Mouse (Mus musculus) liver, embryonic 14.5 days (tissue): ENCODE results near the gene Prr23a2. TPM values are rescaled to one million over a fixed set of nuclear protein-coding genes. Genes with fewer than 3 reads are reported as not detected.

Experiments used
- ATAC-seq: fragments of 200-750 bp; cut with Nextera tagmentation; 2 replicates; pipeline ENCODE4 v1.8.0; 2017; ENCODE audit warnings: moderate number of reproducible peaks, mild to moderate bottlenecking, moderate library complexity; ENCODE audit not compliant: insufficient read depth
- DNase-seq, 3 experiments: peaks; one replicate each; pipeline ENCODE4 v3.0.0-alpha.2; 2012 to 2013; ENCODE audit warnings: low read depth in 3 of 3, low spot score in 3 of 3
- H3K27ac ChIP-seq: fragments of 300-500 bp; sonication (generic); 2 replicates; pipeline ENCODE4 v1.5.1; 2014; ENCODE audit warnings: moderate library complexity, mild to moderate bottlenecking, control low read depth, inconsistent platforms
- H3K27me3 ChIP-seq: fragments of 300-500 bp; sonication (generic); 2 replicates; pipeline ENCODE4 v1.6.1; 2014; ENCODE audit warnings: mild to moderate bottlenecking, low read length, moderate library complexity; ENCODE audit not compliant: control insufficient read depth, insufficient read depth
- H3K36me3 ChIP-seq: fragments of 300-500 bp; sonication (generic); replicated peaks from 2 replicates; pipeline ENCODE4 v1.6.1; 2014; ENCODE audit warnings: low read depth; ENCODE audit not compliant: control insufficient read depth, insufficient read depth
- H3K4me1 ChIP-seq, 2 experiments: fragments of 200-500 bp in 1 of 2; fragments of 300-500 bp in 1 of 2; sonication (generic) in 1 of 2; replicated peaks; 2 replicates each; pipeline ENCODE4 v1.6.1; 2012 to 2014; ENCODE audit warnings: antibody characterized with exemption in 1 of 2, inconsistent platforms in 1 of 2, low read length in 1 of 2; ENCODE audit not compliant: control insufficient read depth in 2 of 2, insufficient read depth in 2 of 2
- H3K4me2 ChIP-seq: fragments of 300-500 bp; sonication (generic); 2 replicates; pipeline ENCODE4 v1.6.1; 2014; ENCODE audit warnings: low read depth, mild to moderate bottlenecking, control low read depth, moderate library complexity
- H3K4me3 ChIP-seq, 2 experiments: fragments of 200-500 bp in 1 of 2; fragments of 300-500 bp in 1 of 2; sonication (generic) in 1 of 2; 2 replicates each; pipeline ENCODE4 v1.5.1; 2012 to 2014; ENCODE audit warnings: low read depth in 2 of 2, low read length in 2 of 2, mild to moderate bottlenecking in 2 of 2, control low read depth in 1 of 2, inconsistent platforms in 1 of 2, moderate library complexity in 1 of 2; ENCODE audit not compliant: insufficient read depth in 1 of 2
- H3K9ac ChIP-seq: fragments of 300-500 bp; sonication (generic); replicated peaks from 2 replicates; pipeline ENCODE4 v1.6.1; 2014; ENCODE audit warnings: mild to moderate bottlenecking, control low read depth, moderate library complexity
- H3K9me3 ChIP-seq: fragments of 300-500 bp; sonication (generic); 2 replicates; pipeline ENCODE4 v1.6.1; 2016; ENCODE audit warnings: low read length, mixed read lengths; ENCODE audit not compliant: control insufficient read depth
- CTCF ChIP-seq: IDR thresholded peaks from 2 replicates; pipeline ENCODE4 v1.5.1; 2016; ENCODE audit warnings: antibody characterized with exemption, low read depth, control low read depth
- EP300 ChIP-seq: IDR thresholded peaks from 2 replicates; pipeline ENCODE4 v1.6.1; 2016; ENCODE audit warnings: antibody characterized with exemption, low read depth
- WGBS: fragments of 180-500 bp; shearing (Covaris S2); extraction: QIAGEN DNeasy Blood & Tissue Kit; methylation state at CpG from one replicate; pipeline ENCODE4 v1.1.7; 2014; ENCODE audit not compliant: insufficient replicate concordance; 5-methylcytosine and 5-hydroxymethylcytosine counted together
- polyA plus RNA-seq, 2 experiments: library from polyadenylated mRNA; depleted of rRNA in 1 of 2; stranded (reverse) in 1 of 2; unstranded in 1 of 2; fragments of >200 nt; fragmentation: Nextera tagmentation in 1 of 2; extraction: Ambion mirVana in 1 of 2; gene quantifications; 2 replicates each; pipeline versions ENCODE4 v1.2.1 to v1.2.3; 2012 to 2014

The Prr23a2 gene
- polyA plus RNA-seq, 2 experiments, result not detected

DNA sequence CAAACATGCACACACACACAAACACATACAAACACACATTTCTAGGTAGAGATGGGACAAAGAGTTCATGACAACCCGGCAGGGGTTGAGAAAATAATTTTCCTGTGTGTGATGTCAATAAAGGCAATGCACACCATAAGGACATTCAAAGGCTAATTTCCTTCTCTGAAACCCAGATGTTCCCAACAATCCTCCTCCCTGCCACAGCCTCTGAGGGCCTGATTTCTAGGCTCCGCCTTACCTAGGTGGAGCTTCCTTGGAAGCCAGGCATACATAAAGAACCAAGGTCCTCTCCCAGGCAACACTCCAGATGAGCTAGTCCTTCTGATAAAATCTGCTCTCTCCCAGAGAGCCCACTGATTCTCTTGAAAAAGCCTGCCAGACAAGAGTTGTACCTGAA is 46.5 kb downstream of the Prr23a2 start, which contains the start of gene 7420426K07Rik:
TSS of gene 7420426K07Rik (plus strand) at position 301 of the 400 bp plus-strand sequence.
- H3K4me3 ChIP-seq, result no peak within 1 kb of the TSS
- H3K9ac ChIP-seq, result no peak within 1 kb of the TSS
- H3K36me3 ChIP-seq, result no peaks in the 10 kb centered on the region
- TF ChIP-seq EP300 (no peak), CTCF (no peak)
- WGBS, result 54% methylated on average over 2 of the region's 2 CpGs
- DNase-seq (no peak), ATAC-seq (no peak)
- H3K9me3 ChIP-seq, result no peaks in the 10 kb centered on the region
- H3K27ac ChIP-seq, result no peak within 1 kb of the TSS
- no peak within 1 kb of the TSS for H3K4me2 ChIP-seq
- H3K4me1 ChIP-seq, result no peaks in the 10 kb centered on the region
- no peaks in the 10 kb centered on the region for H3K27me3 ChIP-seq

Other genes starting within 250 kb of the Prr23a2 start
- not detected in 2 replicates for gene Prr23a1, start 14.0 kb upstream of the Prr23a2 start, polyA plus RNA-seq (2012; rRNA removed)
- not detected in 2 replicates for gene Prr23a1, start 14.0 kb upstream of the Prr23a2 start, polyA plus RNA-seq (2014; fragmentation: Nextera tagmentation; extraction: Ambion mirVana)
- not detected in 2 replicates for gene Prr23a3, start 8.3 kb downstream of the Prr23a2 start, polyA plus RNA-seq (2012; rRNA removed)
- gene Prr23a3, start 8.3 kb downstream of the Prr23a2 start, polyA plus RNA-seq (2014; fragmentation: Nextera tagmentation; extraction: Ambion mirVana), result not detected in 2 replicates
- gene 7420426K07Rik, start 46.6 kb downstream of the Prr23a2 start, polyA plus RNA-seq (2012; rRNA removed), result not detected in 2 replicates
- not detected in 2 replicates for gene 7420426K07Rik, start 46.6 kb downstream of the Prr23a2 start, polyA plus RNA-seq (2014; fragmentation: Nextera tagmentation; extraction: Ambion mirVana)
- not detected in 2 replicates for gene Foxl2, start 98.8 kb downstream of the Prr23a2 start, polyA plus RNA-seq (2012; rRNA removed)
- gene Foxl2, start 98.8 kb downstream of the Prr23a2 start, polyA plus RNA-seq (2014; fragmentation: Nextera tagmentation; extraction: Ambion mirVana), result not detected in 2 replicates
- 1.7 and 4.0 TPM in 2 replicates for gene Faim, start 129.9 kb downstream of the Prr23a2 start, polyA plus RNA-seq (2012; rRNA removed)
- 14.0 and 14.4 TPM in 2 replicates for gene Faim, start 129.9 kb downstream of the Prr23a2 start, polyA plus RNA-seq (2014; fragmentation: Nextera tagmentation; extraction: Ambion mirVana)
- gene Gm1123, start 179.2 kb downstream of the Prr23a2 start, polyA plus RNA-seq (2012; rRNA removed), result 0.03 and 0.05 TPM in 2 replicates
- gene Gm1123, start 179.2 kb downstream of the Prr23a2 start, polyA plus RNA-seq (2014; fragmentation: Nextera tagmentation; extraction: Ambion mirVana), result not detected in 2 replicates